Mouse (Mus musculus): Measurements from ENCODE around the gene Parva.

DNA sequence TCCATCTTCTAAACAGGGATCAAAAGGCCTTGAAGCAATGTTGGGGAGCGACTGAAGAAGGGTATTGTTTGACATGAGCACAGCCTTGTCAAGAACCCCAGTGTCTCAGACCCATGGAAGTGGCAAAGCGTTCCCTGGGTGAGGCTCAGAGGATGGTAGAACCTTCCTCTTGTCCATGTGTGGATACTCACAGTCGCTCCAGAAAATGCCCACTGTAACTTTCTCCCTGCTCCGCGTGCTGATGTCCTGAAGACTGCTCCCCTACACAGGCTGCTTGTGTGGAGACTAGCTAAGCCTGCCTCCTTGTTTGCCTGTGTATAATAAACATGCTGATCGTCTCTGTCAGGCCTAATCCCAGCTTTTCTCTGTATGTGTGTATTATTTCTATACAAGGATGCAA lies 27.1 kb downstream of the Parva start:
- TF ChIP-seq CTCF (conservative IDR thresholded peaks at IDR 0.05; ENCODE audit: insufficient read depth, insufficient read length, low read depth, low read length) = no peak
- TF ChIP-seq POLR2A (IDR thresholded peaks at IDR 0.05; ENCODE audit: low read depth, low read length) = no peak
